Mouse (Mus musculus): ENCODE measurements at regions not wholly inside any gene's neighbourhood (a gene's known extent, or its start where the extent isn't known, plus 50 kb on each side); places are given as distances from the start of the nearest gene placed in this dataset.

- no peak for DNase-seq (ENCODE audit: low spot score)
Measured at GRCm38 (mm10) chr17:82731561-82731960, 483.5 kb upstream of the Pkdcc start.

GRCm38 (mm10) chr17:82742445-82742844, 472.6 kb upstream of the Pkdcc start:
- DNase-seq (ENCODE audit: low spot score) = no peak

GRCm38 (mm10) chr17:82757400-82757799, 457.7 kb upstream of the Pkdcc start:
- DNase-seq (ENCODE audit: low spot score) = no peak

- DNase-seq (ENCODE audit: low spot score) = no peak
Measured at GRCm38 (mm10) chr17:82779096-82779495, 436.0 kb upstream of the Pkdcc start.

- no peak for DNase-seq (ENCODE audit: low spot score)
Measured at GRCm38 (mm10) chr17:82822129-82822528, 393.0 kb upstream of the Pkdcc start.

- no peak for DNase-seq (ENCODE audit: low spot score)
Measured at GRCm38 (mm10) chr17:82824057-82824456, 391.0 kb upstream of the Pkdcc start.

GRCm38 (mm10) chr17:82824619-82825018, 390.5 kb upstream of the Pkdcc start:
- no peak for DNase-seq (ENCODE audit: low spot score)

- no peak for DNase-seq (ENCODE audit: low spot score)
Measured at GRCm38 (mm10) chr17:82827170-82827569, 387.9 kb upstream of the Pkdcc start.

- DNase-seq (ENCODE audit: low spot score) = no peak
Measured at GRCm38 (mm10) chr17:82827841-82828240, 387.3 kb upstream of the Pkdcc start.

GRCm38 (mm10) chr17:82828434-82828997, 386.6 kb upstream of the Pkdcc start:
- DNase-seq (ENCODE audit: low spot score) = no peak

- DNase-seq (ENCODE audit: low spot score) = no peak
Measured at GRCm38 (mm10) chr17:82829415-82829814, 385.7 kb upstream of the Pkdcc start.

GRCm38 (mm10) chr17:82834177-82834576, 380.9 kb upstream of the Pkdcc start:
- no peak for DNase-seq (ENCODE audit: low spot score)

- DNase-seq (ENCODE audit: low spot score) = no peak
Measured at GRCm38 (mm10) chr17:82836115-82836514, 379.0 kb upstream of the Pkdcc start.

GRCm38 (mm10) chr17:82846776-82847494, 368.2 kb upstream of the Pkdcc start:
- no peak for DNase-seq (ENCODE audit: low spot score)

- peak; percentile 51 for DNase-seq (ENCODE audit: low spot score)
Measured at GRCm38 (mm10) chr17:82857199-82858147, 357.6 kb upstream of the Pkdcc start.

GRCm38 (mm10) chr17:82860391-82860790, 354.7 kb upstream of the Pkdcc start:
- no peak for DNase-seq (ENCODE audit: low spot score)

- DNase-seq (ENCODE audit: low spot score) = no peak
Measured at GRCm38 (mm10) chr17:82860966-82861365, 354.1 kb upstream of the Pkdcc start.

GRCm38 (mm10) chr17:82877131-82877530, 338.0 kb upstream of the Pkdcc start:
- no peak for DNase-seq (ENCODE audit: low spot score)

GRCm38 (mm10) chr17:82900602-82901001, 314.5 kb upstream of the Pkdcc start:
- no peak for DNase-seq (ENCODE audit: low spot score)

GRCm38 (mm10) chr17:82901098-82901891, 313.8 kb upstream of the Pkdcc start:
- DNase-seq (ENCODE audit: low spot score) = no peak

GRCm38 (mm10) chr17:82904961-82905360, 310.1 kb upstream of the Pkdcc start:
- no peak for DNase-seq (ENCODE audit: low spot score)
